Mouse (Mus musculus): Measurements from ENCODE around the gene Xpnpep2. TPM values are rescaled to one million over a fixed set of nuclear protein-coding genes. Genes with fewer than 3 reads are reported as not detected.

Gene Xpnpep2
- polyA plus RNA-seq (2016; fragmentation: Nextera tagmentation; extraction: Ambion mirVana), result 1.3 and 1.4 TPM in 2 replicates

- peak; percentile 26 for DNase-seq (ENCODE audit: low spot score)
- H3K9me3 ChIP-seq, result no peaks in the 10 kb centered on the region
- no peak within 1 kb of the TSS for H3K4me3 ChIP-seq
- no peak within 1 kb of the TSS for H3K27ac ChIP-seq
- WGBS, result 69% methylated on average over 6 of the region's 6 CpGs
- no peaks in the 10 kb centered on the region for H3K27me3 ChIP-seq (ENCODE audit: insufficient read depth, poor library complexity, severe bottlenecking)
- no peaks in the 10 kb centered on the region for H3K4me1 ChIP-seq (replicated peaks)
- H3K36me3 ChIP-seq, result no peaks in the 10 kb centered on the region
Measured at GRCm38 (mm10) chrX:48108394-48109315, at the start of gene Xpnpep2. Gene Xpnpep2, plus strand, starts transcription at chrX:48108725.

GRCm38 (mm10) chrX:48062481-48062880 is 46.0 kb upstream of the Xpnpep2 start:
- Histone ChIP-seq H3K36me3 (no peaks in the 10 kb centered on the region), H3K4me3 (no peak overlapping the region), H3K9me3 (no peaks in the 10 kb centered on the region), H3K4me1 (replicated peaks) (peaks cover 6% of the 10 kb centered on the region), H3K27ac (no peak overlapping the region), H3K27me3 (ENCODE audit: insufficient read depth, poor library complexity, severe bottlenecking) (peaks cover 17% of the 10 kb centered on the region)
- WGBS, result 74% methylated on average over 4 of the region's 4 CpGs
- DNase-seq (ENCODE audit: low spot score), result no peak

GRCm38 (mm10) chrX:48064166-48064853 is 44.2 kb upstream of the Xpnpep2 start:
- WGBS, result 31% methylated on average over 5 of the region's 5 CpGs
- H3K4me3 ChIP-seq, result no peak overlapping the region
- peaks cover 17% of the 10 kb centered on the region for H3K27me3 ChIP-seq (ENCODE audit: insufficient read depth, poor library complexity, severe bottlenecking)
- DNase-seq (ENCODE audit: low spot score), result no peak
- H3K9me3 ChIP-seq, result no peaks in the 10 kb centered on the region
- no peak overlapping the region for H3K27ac ChIP-seq
- H3K36me3 ChIP-seq, result no peaks in the 10 kb centered on the region
- H3K4me1 ChIP-seq (replicated peaks), result peaks cover 6% of the 10 kb centered on the region

- WGBS, result 77% methylated on average over 3 of the region's 3 CpGs
- Histone ChIP-seq H3K4me1 (replicated peaks) (peaks cover 6% of the 10 kb centered on the region), H3K4me3 (no peak overlapping the region), H3K36me3 (no peaks in the 10 kb centered on the region), H3K9me3 (no peaks in the 10 kb centered on the region), H3K27me3 (ENCODE audit: insufficient read depth, poor library complexity, severe bottlenecking) (peaks cover 28% of the 10 kb centered on the region), H3K27ac (no peak overlapping the region)
- no peak for DNase-seq (ENCODE audit: low spot score)
Measured at GRCm38 (mm10) chrX:48066891-48067290, 41.6 kb upstream of the Xpnpep2 start.

- no peak for DNase-seq (ENCODE audit: low spot score)
- H3K36me3 ChIP-seq, result no peaks in the 10 kb centered on the region
- whole genome bisulfite sequencing, result 26% methylated on average over 3 of the region's 3 CpGs
Measured at GRCm38 (mm10) chrX:48071961-48072360, 36.6 kb upstream of the Xpnpep2 start.

GRCm38 (mm10) chrX:48072401-48072800 is 36.1 kb upstream of the Xpnpep2 start:
- DNase-seq (ENCODE audit: low spot score), result no peak
- H3K27ac ChIP-seq, result no peak overlapping the region
- peaks cover 35% of the 10 kb centered on the region for H3K27me3 ChIP-seq (ENCODE audit: insufficient read depth, poor library complexity, severe bottlenecking)
- H3K36me3 ChIP-seq, result no peaks in the 10 kb centered on the region
- H3K9me3 ChIP-seq, result no peaks in the 10 kb centered on the region
- WGBS, result 24% methylated on average over 5 of the region's 5 CpGs
- no peak overlapping the region for H3K4me3 ChIP-seq
- H3K4me1 ChIP-seq (replicated peaks), result no peaks in the 10 kb centered on the region

More at GRCm38 (mm10) chrX:48071961-48072360, 36.6 kb upstream of the Xpnpep2 start:
- Histone ChIP-seq H3K4me3 (no peak overlapping the region), H3K4me1 (replicated peaks) (no peaks in the 10 kb centered on the region), H3K9me3 (no peaks in the 10 kb centered on the region), H3K27me3 (ENCODE audit: insufficient read depth, poor library complexity, severe bottlenecking) (peaks cover 35% of the 10 kb centered on the region), H3K27ac (no peak overlapping the region)

- peaks cover 35% of the 10 kb centered on the region for H3K27me3 ChIP-seq (ENCODE audit: insufficient read depth, poor library complexity, severe bottlenecking)
- no peak overlapping the region for H3K4me3 ChIP-seq
- H3K27ac ChIP-seq, result no peak overlapping the region
- no peaks in the 10 kb centered on the region for H3K9me3 ChIP-seq
- no peak for DNase-seq (ENCODE audit: low spot score)
- no peaks in the 10 kb centered on the region for H3K4me1 ChIP-seq (replicated peaks)
- WGBS, result 86% methylated on average over 3 of the region's 3 CpGs
- H3K36me3 ChIP-seq, result no peaks in the 10 kb centered on the region
Measured at GRCm38 (mm10) chrX:48074691-48075090, 33.8 kb upstream of the Xpnpep2 start.

- H3K27me3 ChIP-seq (ENCODE audit: insufficient read depth, poor library complexity, severe bottlenecking), result peaks cover 23% of the 10 kb centered on the region
- no peak overlapping the region for H3K4me3 ChIP-seq
- H3K9me3 ChIP-seq, result no peaks in the 10 kb centered on the region
- H3K4me1 ChIP-seq (replicated peaks), result no peaks in the 10 kb centered on the region
- no peaks in the 10 kb centered on the region for H3K36me3 ChIP-seq
- 89% methylated on average over 4 of the region's 4 CpGs for WGBS
- DNase-seq (ENCODE audit: low spot score), result no peak
- no peak overlapping the region for H3K27ac ChIP-seq
Measured at GRCm38 (mm10) chrX:48076806-48077425, 31.6 kb upstream of the Xpnpep2 start.

GRCm38 (mm10) chrX:48082364-48082763 is 26.2 kb upstream of the Xpnpep2 start:
- Histone ChIP-seq H3K4me3 (no peak overlapping the region), H3K4me1 (replicated peaks) (no peaks in the 10 kb centered on the region), H3K36me3 (no peaks in the 10 kb centered on the region), H3K27ac (no peak overlapping the region), H3K27me3 (ENCODE audit: insufficient read depth, poor library complexity, severe bottlenecking) (no peaks in the 10 kb centered on the region), H3K9me3 (no peaks in the 10 kb centered on the region)
- no peak for DNase-seq (ENCODE audit: low spot score)
- WGBS, result 75% methylated on average over 5 of the region's 5 CpGs

GRCm38 (mm10) chrX:48092129-48092528 is 16.4 kb upstream of the Xpnpep2 start:
- Histone ChIP-seq H3K27me3 (ENCODE audit: insufficient read depth, poor library complexity, severe bottlenecking) (no peaks in the 10 kb centered on the region), H3K4me3 (no peak overlapping the region), H3K9me3 (no peaks in the 10 kb centered on the region), H3K4me1 (replicated peaks) (no peaks in the 10 kb centered on the region), H3K36me3 (no peaks in the 10 kb centered on the region), H3K27ac (no peak overlapping the region)
- 62% methylated on average over 10 of the region's 10 CpGs for WGBS
- DNase-seq (ENCODE audit: low spot score), result no peak

GRCm38 (mm10) chrX:48093555-48093954 is 15.0 kb upstream of the Xpnpep2 start:
- Histone ChIP-seq H3K4me3 (no peak overlapping the region), H3K36me3 (no peaks in the 10 kb centered on the region), H3K4me1 (replicated peaks) (0 out of 2 replicates have a peak, but pooled peaks cover 3% of the 10 kb centered on the region), H3K9me3 (no peaks in the 10 kb centered on the region), H3K27ac (no peak overlapping the region), H3K27me3 (ENCODE audit: insufficient read depth, poor library complexity, severe bottlenecking) (no peaks in the 10 kb centered on the region; the same call in 1 of the 2 replicates)
- WGBS, result 51% methylated on average over 3 of the region's 3 CpGs
- no peak for DNase-seq (ENCODE audit: low spot score)

GRCm38 (mm10) chrX:48094658-48095057 is 13.9 kb upstream of the Xpnpep2 start:
- no peak overlapping the region for H3K27ac ChIP-seq
- H3K27me3 ChIP-seq (ENCODE audit: insufficient read depth, poor library complexity, severe bottlenecking), result no peaks in the 10 kb centered on the region; the same call in 1 of the 2 replicates
- 0 out of 2 replicates have a peak, but pooled peaks cover 3% of the 10 kb centered on the region for H3K4me1 ChIP-seq (replicated peaks)
- no peaks in the 10 kb centered on the region for H3K36me3 ChIP-seq
- 70% methylated on average over 4 of the region's 4 CpGs for WGBS
- no peak overlapping the region for H3K4me3 ChIP-seq
- no peaks in the 10 kb centered on the region for H3K9me3 ChIP-seq
- DNase-seq (ENCODE audit: low spot score), result peak; percentile 10
